ENCODE assay signal across 19 mouse cellular contexts in genomic region chr12:99489001-99489592, GRCm38 (mm10).
DNase-seq lines count a peak whose midpoint lies in the region; ATAC-seq lines count a peak whose summit lies in the region.
"Had no signal": no experiment of that assay in that cellular context is flagged by ENCODE, and none has a peak within 500 bp of the region (broad histone marks: within the 10 kb centered on the region; RNA-seq: fewer than 3 reads in every experiment).

No protein-coding gene starts in this region.

- no peak overlapping the region for H3K4me3 ChIP-seq in embryonic facial prominence, embryonic 15.5 days (replicated peaks)
- H3K4me3 ChIP-seq in limb, embryonic 13.5 days, result no peak overlapping the region
- H3K4me3 ChIP-seq: gastrocnemius, adult 2 months; heart, embryonic 10.5 days; heart, embryonic 15.5 days; hindbrain, embryonic 13.5 days had no signal

- no peaks in the 10 kb centered on the region for H3K27me3 ChIP-seq in embryonic facial prominence, embryonic 15.5 days
- H3K27me3 ChIP-seq in limb, embryonic 13.5 days, result no peaks in the 10 kb centered on the region
- H3K27me3 ChIP-seq: heart, embryonic 15.5 days; hindbrain, embryonic 13.5 days had no signal

- 56% methylated on average over 4 of the region's 4 CpGs for WGBS in embryonic facial prominence, embryonic 15.5 days
- 55% methylated on average over 4 of the region's 4 CpGs for WGBS in limb, embryonic 13.5 days

- ATAC-seq in embryonic facial prominence, embryonic 15.5 days (ENCODE audit: insufficient number of reproducible peaks, low FRiP score, low TSS enrichment, low read depth), result peak; percentile 54; the same call in 1 of the 2 replicates
- ATAC-seq in limb, embryonic 13.5 days (ENCODE audit: low FRiP score, low read depth), result peak; percentile 75
- ATAC-seq in megakaryocyte progenitor cell, adult 5-6 weeks (replicated peaks; ENCODE audit: poor library complexity), result peak; percentile 91
- ATAC-seq: forebrain, embryonic 14.5 days; hindbrain, postnatal 0 days had no signal

- H3K4me2 ChIP-seq in embryonic facial prominence, embryonic 15.5 days (replicated peaks), result no peak overlapping the region
- no peak overlapping the region for H3K4me2 ChIP-seq in limb, embryonic 13.5 days (replicated peaks)
- H3K4me2 ChIP-seq: heart, embryonic 15.5 days; hindbrain, embryonic 13.5 days had no signal

- no peak overlapping the region for H3K9ac ChIP-seq in embryonic facial prominence, embryonic 15.5 days
- H3K9ac ChIP-seq in limb, embryonic 13.5 days, result no peak overlapping the region
- H3K9ac ChIP-seq: heart, embryonic 15.5 days; hindbrain, embryonic 13.5 days had no signal

- peak; percentile 79 for DNase-seq in 416B (ENCODE audit: low read depth)
- DNase-seq in cerebellum, adult 11 months, result no peak
- DNase-seq in left cerebral cortex, postnatal 25 days (ENCODE audit: low spot score in 2 of 2), result no peak
- DNase-seq: adrenal gland, adult 2 months; adrenal gland, postnatal 25 days; cerebellum, adult 8-10 months; cerebellum, postnatal 14 days; gastrocnemius, adult 2 months; gastrocnemius, postnatal 25 days; heart, adult 18-20 months; heart, postnatal 14 days had no signal

- no peaks in the 10 kb centered on the region for H3K36me3 ChIP-seq in embryonic facial prominence, embryonic 15.5 days
- no peaks in the 10 kb centered on the region; the same call in 1 of the 2 replicates for H3K36me3 ChIP-seq in limb, embryonic 13.5 days
- H3K36me3 ChIP-seq: heart, embryonic 10.5 days had no signal

- H3K9me3 ChIP-seq in embryonic facial prominence, embryonic 15.5 days (replicated peaks), result 0 out of 2 replicates have a peak, but pooled peaks cover 2% of the 10 kb centered on the region
- 0 out of 2 replicates have a peak, but pooled peaks cover 3% of the 10 kb centered on the region for H3K9me3 ChIP-seq in limb, embryonic 13.5 days
- H3K9me3 ChIP-seq: heart, embryonic 10.5 days; hindbrain, embryonic 13.5 days had no signal

- intact Hi-C loops in left cerebral cortex, postnatal 25 days (cut with DNase I), result no loop called here

- peak overlapping the region; percentile 35 for H3K27ac ChIP-seq in embryonic facial prominence, embryonic 15.5 days (replicated peaks)
- H3K27ac ChIP-seq in limb, embryonic 13.5 days, result peak overlapping the region; percentile 29; the same call in 1 of the 2 replicates
- H3K27ac ChIP-seq: heart, embryonic 10.5 days; heart, embryonic 15.5 days; hindbrain, embryonic 13.5 days; hindbrain, postnatal 0 days had no signal

- H3K4me1 ChIP-seq in embryonic facial prominence, embryonic 15.5 days, result peaks cover 9% of the 10 kb centered on the region; the same call in 1 of the 2 replicates
- H3K4me1 ChIP-seq in limb, embryonic 13.5 days, result peaks cover 43% of the 10 kb centered on the region
- H3K4me1 ChIP-seq: heart, embryonic 10.5 days; heart, embryonic 15.5 days; hindbrain, embryonic 13.5 days had no signal
